Mouse (Mus musculus): Measurements from ENCODE around the gene Gm4792. TPM values are rescaled to one million over a fixed set of nuclear protein-coding genes. Genes with fewer than 3 reads are reported as not detected.

The Gm4792 gene
- polyA plus RNA-seq, 1 experiment = not detected

- WGBS = 51% methylated on average over 5 of the region's 5 CpGs
- no peak for DNase-seq (ENCODE audit: low read depth, low spot score)
Measured at GRCm38 (mm10) chr10:94305526-94305925, 7.0 kb upstream of the Gm4792 start.

GRCm38 (mm10) chr10:94304064-94304657 is 5.7 kb upstream of the Gm4792 start:
- 82% methylated on average over 9 of the region's 9 CpGs for WGBS
- DNase-seq (ENCODE audit: low read depth, low spot score) = no peak

GRCm38 (mm10) chr10:94299301-94299700 is 798 bp upstream of the Gm4792 start:
- 94% methylated on average over 2 of the region's 2 CpGs for WGBS
- no peak for DNase-seq (ENCODE audit: low read depth, low spot score)

DNA sequence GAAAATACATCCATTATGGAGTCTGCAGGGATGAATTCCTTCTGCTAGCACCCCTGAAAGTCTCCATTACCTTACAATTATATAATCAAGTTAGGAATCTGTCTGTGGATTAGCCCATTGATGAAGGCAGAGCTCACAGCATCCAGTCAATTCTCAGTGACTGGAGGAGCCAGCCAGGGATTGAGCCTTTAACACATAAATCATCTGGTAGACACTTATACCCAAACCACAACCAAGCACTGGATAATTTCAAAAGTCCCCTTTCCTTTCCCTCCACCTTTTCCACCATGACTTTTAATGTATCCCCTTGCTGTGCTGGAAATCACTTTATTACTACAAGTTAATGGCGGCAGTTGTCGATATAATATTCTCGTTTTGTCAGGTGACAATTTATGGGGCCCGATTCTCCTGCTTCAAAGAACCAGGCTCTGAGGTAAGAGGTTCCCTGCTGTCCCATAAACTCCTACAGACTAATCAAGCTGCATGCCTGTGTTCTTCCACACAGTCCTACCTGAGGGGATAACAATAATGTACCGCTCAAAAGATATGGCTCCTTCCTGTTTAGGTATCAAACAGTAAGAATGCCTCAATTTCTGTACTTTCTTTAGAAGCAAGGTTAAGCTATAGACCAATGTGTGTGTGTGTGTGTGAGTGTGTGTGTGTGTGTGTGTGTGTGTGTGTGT is 2.4 kb downstream of the Gm4792 start:
- DNase-seq (ENCODE audit: low read depth, low spot score) = no peak
- 74% methylated on average over 5 of the region's 5 CpGs for WGBS

DNA sequence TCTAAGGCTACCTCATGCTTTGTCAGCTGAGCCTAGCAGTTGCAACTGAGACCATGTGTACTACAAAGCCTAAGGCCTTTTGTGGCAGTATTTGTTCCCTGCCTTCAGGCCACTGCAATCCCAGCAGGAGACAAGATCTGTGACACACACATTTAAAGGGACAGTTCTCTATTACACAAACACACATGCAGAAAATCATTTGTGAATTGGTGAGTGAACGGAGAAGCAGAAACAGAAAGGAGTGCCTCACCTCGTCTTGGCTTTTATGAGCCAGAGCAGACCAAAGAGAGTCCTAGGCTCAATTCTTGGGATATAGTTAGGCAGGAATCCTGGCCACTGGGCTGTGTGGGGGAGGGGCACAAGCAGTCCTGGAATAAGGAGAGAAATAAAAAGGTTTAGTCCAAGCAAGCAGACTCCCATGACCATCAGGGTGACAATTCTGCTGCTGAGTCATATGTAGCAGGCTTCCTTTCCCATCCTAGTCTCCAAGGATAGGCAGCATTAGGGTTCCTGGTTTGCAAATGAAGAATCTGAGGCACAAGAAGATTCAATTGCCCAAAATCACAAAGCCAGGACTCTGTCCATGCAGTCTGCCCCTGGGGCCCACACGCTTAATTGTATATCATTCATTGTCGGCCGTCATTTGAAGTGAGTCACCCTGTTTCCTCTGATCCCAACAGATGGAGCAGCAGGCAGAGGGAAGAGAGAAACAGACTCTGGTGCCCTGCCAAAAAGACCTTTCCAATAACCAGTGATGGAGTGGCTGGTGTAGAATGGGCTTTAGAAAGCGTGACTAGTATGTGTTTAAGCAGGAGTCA is 3.4 kb downstream of the Gm4792 start:
- no peak for DNase-seq (ENCODE audit: low read depth, low spot score)
- WGBS = 45% methylated on average over 6 of the region's 6 CpGs

GRCm38 (mm10) chr10:94294437-94294836 is 4.1 kb downstream of the Gm4792 start:
- 86% methylated on average over 5 of the region's 5 CpGs for WGBS
- DNase-seq (ENCODE audit: low read depth, low spot score) = no peak

DNA sequence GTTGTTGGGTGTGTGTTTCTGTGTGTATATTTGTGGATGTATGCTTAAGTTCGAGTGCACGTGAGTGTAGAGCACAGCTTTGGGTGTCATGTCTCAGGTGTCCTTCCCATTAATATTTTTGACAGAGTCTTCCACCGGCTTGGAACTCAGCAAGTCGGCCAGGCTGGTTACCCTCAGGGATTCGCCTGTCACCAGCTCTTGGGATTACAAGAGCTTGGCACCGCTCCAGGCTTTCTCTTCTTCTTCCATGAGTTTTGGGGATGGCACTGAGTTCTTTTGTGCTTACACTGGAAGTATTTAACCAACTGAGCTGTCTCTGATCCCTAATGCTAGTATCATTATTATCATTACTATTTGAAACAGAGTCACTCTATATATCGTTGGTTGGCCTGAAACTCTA is 15.7 kb downstream of the Gm4792 start:
- no peak for DNase-seq (ENCODE audit: low read depth, low spot score)
- 85% methylated on average over 7 of the region's 7 CpGs for WGBS

DNA sequence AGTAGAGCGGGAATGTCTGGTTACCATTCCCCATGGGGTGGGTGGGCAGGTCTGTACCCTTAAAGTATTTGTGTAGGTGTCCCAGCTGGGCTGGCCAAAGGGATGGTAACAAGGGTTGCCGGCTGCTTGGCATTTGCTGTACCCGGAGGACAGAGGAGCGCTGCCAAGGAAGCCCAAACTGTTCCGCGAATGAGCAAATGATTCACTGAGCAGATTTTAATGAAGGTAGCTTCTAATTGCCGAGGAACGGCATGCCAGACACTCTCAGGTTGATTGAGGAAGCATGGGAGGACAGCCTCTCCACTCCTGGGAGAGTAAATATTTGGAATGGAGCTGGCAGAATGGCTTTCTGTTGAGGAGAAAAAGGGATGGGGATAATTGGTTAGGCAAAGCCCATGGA is 16.3 kb downstream of the Gm4792 start:
- no peak for DNase-seq (ENCODE audit: low read depth, low spot score)
- 38% methylated on average over 8 of the region's 8 CpGs for WGBS

GRCm38 (mm10) chr10:94276511-94276910 is 22.0 kb downstream of the Gm4792 start:
- 50% methylated on average over 2 of the region's 2 CpGs for WGBS

GRCm38 (mm10) chr10:94275321-94275720 is 23.2 kb downstream of the Gm4792 start:
- no peak for DNase-seq (ENCODE audit: low read depth, low spot score)
- WGBS = 5% methylated on average over 3 of the region's 3 CpGs

More at GRCm38 (mm10) chr10:94276511-94276910, 22.0 kb downstream of the Gm4792 start:
- no peak for DNase-seq (ENCODE audit: low read depth, low spot score)

GRCm38 (mm10) chr10:94265656-94266542 is 32.6 kb downstream of the Gm4792 start:
- 70% methylated on average over 17 of the region's 17 CpGs for WGBS
- DNase-seq (ENCODE audit: low read depth, low spot score) = no peak

DNA sequence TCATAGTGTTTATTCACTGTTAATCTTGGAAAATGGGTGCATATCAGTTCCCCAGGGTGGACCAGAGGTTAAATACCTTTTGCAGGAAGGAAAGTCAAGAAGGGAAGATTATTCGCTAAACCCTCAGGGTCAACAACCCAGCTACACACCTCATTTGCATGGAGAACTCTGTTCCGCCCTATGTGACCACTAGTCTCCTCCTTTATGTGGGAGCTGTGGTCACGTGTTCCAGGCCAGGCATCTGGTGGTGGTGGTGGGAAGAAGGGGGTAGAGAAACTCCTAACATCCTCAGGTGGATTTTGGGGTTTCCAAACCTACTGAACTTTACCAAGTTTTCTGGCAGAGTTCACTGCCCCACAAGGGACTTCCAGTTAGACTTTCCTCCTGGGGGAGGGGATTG is 35.3 kb downstream of the Gm4792 start:
- WGBS = 57% methylated on average over 3 of the region's 3 CpGs

GRCm38 (mm10) chr10:94262646-94263045 is 35.9 kb downstream of the Gm4792 start:
- 90% methylated on average over 13 of the region's 13 CpGs for WGBS
- DNase-seq (ENCODE audit: low read depth, low spot score) = no peak

More for the DNA sequence above, 35.3 kb downstream of the Gm4792 start:
- DNase-seq (ENCODE audit: low read depth, low spot score) = no peak

- WGBS = 59% methylated on average over 1 of the region's 1 CpGs
- DNase-seq (ENCODE audit: low read depth, low spot score) = no peak
Measured at GRCm38 (mm10) chr10:94260544-94260943, 38.0 kb downstream of the Gm4792 start.

GRCm38 (mm10) chr10:94256518-94256917 is 42.0 kb downstream of the Gm4792 start:
- 90% methylated on average over 4 of the region's 4 CpGs for WGBS
- DNase-seq (ENCODE audit: low read depth, low spot score) = no peak

GRCm38 (mm10) chr10:94255744-94256143 is 42.8 kb downstream of the Gm4792 start:
- 62% methylated on average over 6 of the region's 6 CpGs for WGBS
- no peak for DNase-seq (ENCODE audit: low read depth, low spot score)

DNA sequence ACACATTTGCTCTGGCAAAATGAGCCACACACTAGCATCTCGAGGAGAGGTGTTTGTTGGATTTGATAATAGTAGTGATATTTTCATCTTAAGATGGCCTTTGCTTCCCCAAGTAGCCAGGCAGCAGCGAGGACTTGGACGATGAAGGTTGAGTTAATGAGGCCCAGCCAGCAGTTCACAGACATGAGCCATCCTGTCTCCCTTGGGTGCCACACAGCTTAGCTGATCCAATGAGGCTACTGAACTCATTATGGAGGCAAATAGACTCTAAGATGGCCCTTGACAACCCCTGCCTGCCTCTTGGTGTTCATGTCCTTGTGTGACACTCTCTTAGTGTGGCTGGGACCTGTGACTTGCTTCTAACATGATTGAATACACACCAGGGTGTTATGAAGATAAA is 43.7 kb downstream of the Gm4792 start:
- DNase-seq (ENCODE audit: low read depth, low spot score) = no peak
- 45% methylated on average over 3 of the region's 3 CpGs for WGBS

DNA sequence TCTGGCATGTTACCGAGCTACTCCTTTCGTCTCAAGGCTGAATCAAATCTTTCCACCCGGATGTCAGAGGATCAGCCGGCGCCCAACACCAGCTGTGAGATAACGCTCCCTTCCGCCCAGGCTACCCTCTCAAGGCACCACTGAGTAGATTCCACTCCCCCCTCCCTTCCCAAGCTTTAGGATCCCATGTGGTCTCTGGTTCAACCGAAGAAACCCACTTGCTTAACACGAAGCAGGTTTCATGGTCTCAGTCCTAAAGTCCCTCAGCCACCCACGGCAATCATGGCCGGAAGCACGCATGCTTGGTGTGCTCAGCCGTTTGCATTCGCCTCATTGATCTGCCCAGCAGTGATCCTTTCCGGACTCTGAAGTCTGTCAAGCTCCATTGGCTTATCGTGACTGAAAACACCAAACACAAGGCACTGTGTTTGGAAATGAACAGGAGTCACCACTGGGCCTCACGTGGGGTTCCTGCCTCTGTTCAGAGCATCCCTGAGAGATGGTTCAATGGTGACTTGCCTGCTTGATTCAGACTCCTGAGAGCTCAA is 45.2 kb downstream of the Gm4792 start:
- no peak for DNase-seq (ENCODE audit: low read depth, low spot score)
- WGBS = 84% methylated on average over 17 of the region's 17 CpGs
